Mouse (Mus musculus) heart, adult 2 months (tissue): ENCODE results near the gene Fancg.

Source experiments
- CTCF ChIP-seq: fragments of 200-600 bp; IDR thresholded peaks from 2 replicates; pipeline ENCODE4 v1.8.1; 2022; ENCODE audit warnings: antibody characterized with exemption, mild to moderate bottlenecking, moderate library complexity
- EP300 ChIP-seq: fragments of 200-500 bp; IDR thresholded peaks from 2 replicates; pipeline ENCODE4 v1.6.1; 2011; ENCODE audit warnings: low read depth, low read length, control low read depth; ENCODE audit not compliant: insufficient read depth

- TF ChIP-seq CTCF (no peak), EP300 (no peak)
Observed at GRCm38 (mm10) chr4:43037860-43038566, 27.7 kb upstream of the Fancg start.
